Mouse (Mus musculus): Measurements from ENCODE around the gene Itgad. TPM values are rescaled to one million over a fixed set of nuclear protein-coding genes. Genes with fewer than 3 reads are reported as not detected.
A peak's percentile ranks its signal among the peaks of the same experiment; 100 is the strongest.

Itgad gene
- polyA plus RNA-seq, 1 experiment from 2014 or later = not detected

- CTCF ChIA-PET = no interaction called here
Observed at GRCm38 (mm10) chr7:128180546-128180945, 26.4 kb downstream of the Itgad start.

GRCm38 (mm10) chr7:128181691-128182090 lies 27.5 kb downstream of the Itgad start:
- no peak for TF ChIP-seq CTCF (IDR thresholded peaks at IDR 0.05)
- peaks cover 8% of the 10 kb centered on the region for H3K27me3 ChIP-seq
- POLR2A ChIA-PET = no interaction called here
- CTCF ChIA-PET = no interaction called here
- in situ Hi-C loops (cut with MboI; ENCODE audit: low pct_unique_long_range_greater_than_20kb) = no loop called here
- ATAC-seq = no peak
- DNase-seq (ENCODE audit: low read depth, low spot score) = no peak

More at GRCm38 (mm10) chr7:128180546-128180945, 26.4 kb downstream of the Itgad start:
- TF ChIP-seq CTCF (IDR thresholded peaks at IDR 0.05) = no peak
- DNase-seq (ENCODE audit: low read depth, low spot score) = no peak
- H3K27me3 ChIP-seq = peaks cover 8% of the 10 kb centered on the region
- POLR2A ChIA-PET = no interaction called here
- in situ Hi-C loops (cut with MboI; ENCODE audit: low pct_unique_long_range_greater_than_20kb) = no loop called here
- ATAC-seq = no peak

GRCm38 (mm10) chr7:128201607-128202006 lies 47.4 kb downstream of the Itgad start:
- peaks cover 6% of the 10 kb centered on the region for H3K27me3 ChIP-seq
- DNase-seq (ENCODE audit: low read depth, low spot score) (no peak), ATAC-seq (no peak)
- in situ Hi-C loops (cut with MboI; ENCODE audit: low pct_unique_long_range_greater_than_20kb) = loop anchor here (10.0 to 25.0 kb wide), 2 partner anchors 207 to 539 kb away; partner anchors contain the start of gene Pycard
- ChIA-PET CTCF (no interaction called here), POLR2A (no interaction called here)
- TF ChIP-seq CTCF (IDR thresholded peaks at IDR 0.05) = no peak

GRCm38 (mm10) chr7:128203071-128203470 lies 48.9 kb downstream of the Itgad start:
- in situ Hi-C loops (cut with MboI; ENCODE audit: low pct_unique_long_range_greater_than_20kb) = loop anchor here (10.0 to 25.0 kb wide), 2 partner anchors 208 to 541 kb away; partner anchors contain the start of gene Pycard
- ChIA-PET CTCF (no interaction called here), POLR2A (no interaction called here)
- no peak for TF ChIP-seq CTCF (IDR thresholded peaks at IDR 0.05)
- peaks cover 6% of the 10 kb centered on the region for H3K27me3 ChIP-seq
- no peak for DNase-seq (ENCODE audit: low read depth, low spot score)
- ATAC-seq = no peak

- peaks cover 6% of the 10 kb centered on the region for H3K27me3 ChIP-seq
- ChIA-PET POLR2A (no interaction called here), CTCF (no interaction called here)
- ATAC-seq (no peak), DNase-seq (ENCODE audit: low read depth, low spot score) (no peak)
- in situ Hi-C loops (cut with MboI; ENCODE audit: low pct_unique_long_range_greater_than_20kb) = loop anchor here (10.0 to 25.0 kb wide), 2 partner anchors 209 to 542 kb away; partner anchors contain the start of gene Pycard
- no peak for TF ChIP-seq CTCF (IDR thresholded peaks at IDR 0.05)
Observed at GRCm38 (mm10) chr7:128204179-128204578, 50.0 kb downstream of the Itgad start.

GRCm38 (mm10) chr7:128205695-128206094 lies 51.5 kb downstream of the Itgad start:
- ChIA-PET POLR2A (no interaction called here), CTCF (no interaction called here)
- DNase-seq (ENCODE audit: low read depth, low spot score) (no peak), ATAC-seq (no peak)
- in situ Hi-C loops (cut with MboI; ENCODE audit: low pct_unique_long_range_greater_than_20kb) = loop anchor here (5.0 to 25.0 kb wide), 3 partner anchors 103 to 543 kb away; partner anchors contain the start of gene Pycard
- peaks cover 6% of the 10 kb centered on the region for H3K27me3 ChIP-seq
- no peak for TF ChIP-seq CTCF (IDR thresholded peaks at IDR 0.05)

- DNase-seq (ENCODE audit: low read depth, low spot score) (no peak), ATAC-seq (no peak)
- ChIA-PET CTCF (interaction anchor here (1.7 kb wide), 1 partner anchor 20 kb away, joined by 3 read pairs; no protein-coding TSS in a partner anchor), POLR2A (no interaction called here)
- H3K27me3 ChIP-seq = peaks cover 8% of the 10 kb centered on the region
- TF ChIP-seq CTCF (IDR thresholded peaks at IDR 0.05) = no peak
- in situ Hi-C loops (cut with MboI; ENCODE audit: low pct_unique_long_range_greater_than_20kb) = loop anchor here (5.0 to 25.0 kb wide), 3 partner anchors 104 to 544 kb away; partner anchors contain the start of gene Pycard
Observed at GRCm38 (mm10) chr7:128206152-128206551, 52.0 kb downstream of the Itgad start, which contains the start of gene Cox6a2. Cox6a2 (minus strand) TSS chr7:128206387.

GRCm38 (mm10) chr7:128208187-128208586 lies 54.0 kb downstream of the Itgad start:
- in situ Hi-C loops (cut with MboI; ENCODE audit: low pct_unique_long_range_greater_than_20kb) = loop anchor here (5.0 to 25.0 kb wide), 3 partner anchors 106 to 546 kb away; partner anchors contain the start of gene Pycard
- POLR2A ChIA-PET = no interaction called here
- DNase-seq (ENCODE audit: low read depth, low spot score) = peak; percentile 9
- peaks cover 5% of the 10 kb centered on the region for H3K27me3 ChIP-seq
- no peak for ATAC-seq
- CTCF ChIA-PET = interaction anchor here (0.6 kb wide), 1 partner anchor 410 kb away, joined by 3 read pairs; no protein-coding TSS in a partner anchor
- TF ChIP-seq CTCF (IDR thresholded peaks at IDR 0.05) = peak; percentile 88

GRCm38 (mm10) chr7:128209826-128210225 lies 55.6 kb downstream of the Itgad start:
- CTCF ChIA-PET = no interaction called here
- POLR2A ChIA-PET = no interaction called here
- in situ Hi-C loops (cut with MboI; ENCODE audit: low pct_unique_long_range_greater_than_20kb) = loop anchor here (5.0 to 25.0 kb wide), 3 partner anchors 108 to 548 kb away; partner anchors contain the start of gene Pycard
- DNase-seq (ENCODE audit: low read depth, low spot score) (no peak), ATAC-seq (no peak)
- peaks cover 6% of the 10 kb centered on the region for H3K27me3 ChIP-seq
- TF ChIP-seq CTCF (IDR thresholded peaks at IDR 0.05) = no peak

GRCm38 (mm10) chr7:128219952-128220351 lies 65.8 kb downstream of the Itgad start:
- ATAC-seq (no peak), DNase-seq (ENCODE audit: low read depth, low spot score) (no peak)
- no peak for TF ChIP-seq CTCF (IDR thresholded peaks at IDR 0.05)
- CTCF ChIA-PET = interaction anchor here (1.6 kb wide), 1 partner anchor 17 kb away, joined by 4 read pairs; the partner anchor contains the start of gene Armc5
- peaks cover 24% of the 10 kb centered on the region for H3K27me3 ChIP-seq
- in situ Hi-C loops (cut with MboI; ENCODE audit: low pct_unique_long_range_greater_than_20kb) = loop anchor here (25.0 kb wide), 1 partner anchor 558 kb away; no protein-coding TSS in a partner anchor
- POLR2A ChIA-PET = no interaction called here

GRCm38 (mm10) chr7:128220936-128221335 lies 66.8 kb downstream of the Itgad start:
- ChIA-PET CTCF (interaction anchor here (1.2 to 1.6 kb wide), 2 partner anchors 16 to 504 kb away, joined by 3 to 4 read pairs; partner anchors contain the start of gene Armc5), POLR2A (no interaction called here)
- TF ChIP-seq CTCF (IDR thresholded peaks at IDR 0.05) = no peak
- H3K27me3 ChIP-seq = peaks cover 16% of the 10 kb centered on the region
- in situ Hi-C loops (cut with MboI; ENCODE audit: low pct_unique_long_range_greater_than_20kb) = loop anchor here (25.0 kb wide), 1 partner anchor 559 kb away; no protein-coding TSS in a partner anchor
- ATAC-seq = no peak
- no peak for DNase-seq (ENCODE audit: low read depth, low spot score)

Measured in Patski (cell line).